Mouse (Mus musculus) lung, embryonic 14.5 days (tissue): ENCODE results near the gene Wnt6. TPM values are rescaled to one million over a fixed set of nuclear protein-coding genes. Genes with fewer than 3 reads are reported as not detected.
"Not testable (repeated sequence)": the region's sequence is repeated elsewhere in the genome, so short reads cannot be mapped to it uniquely, and the experiment has no call there.

Experiments
- ATAC-seq: fragments of 200-750 bp; cut with Nextera tagmentation; 2 replicates; pipeline ENCODE4 v1.8.0; 2017; ENCODE audit warnings: mild to moderate bottlenecking, moderate TSS enrichment, moderate library complexity; ENCODE audit not compliant: insufficient read depth
- DNase-seq: peaks from one replicate; pipeline ENCODE4 v3.0.0-alpha.2; 2015
- H3K27ac ChIP-seq: fragments of 300-500 bp; sonication (generic); 2 replicates; pipeline ENCODE4 v1.5.1; 2014; ENCODE audit warnings: low read depth, mild to moderate bottlenecking, moderate library complexity
- H3K27me3 ChIP-seq: fragments of 300-500 bp; sonication (generic); 2 replicates; pipeline ENCODE4 v1.6.1; 2014; ENCODE audit warnings: low read length, control low read depth; ENCODE audit not compliant: insufficient read depth
- H3K36me3 ChIP-seq: fragments of 300-500 bp; sonication (generic); 2 replicates; pipeline ENCODE4 v1.6.1; 2014; ENCODE audit warnings: control low read depth; ENCODE audit not compliant: insufficient read depth
- H3K4me1 ChIP-seq: fragments of 300-500 bp; sonication (generic); 2 replicates; pipeline ENCODE4 v1.6.1; 2014; ENCODE audit warnings: antibody characterized with exemption, control low read depth; ENCODE audit not compliant: insufficient read depth
- H3K4me2 ChIP-seq: fragments of 300-500 bp; sonication (generic); 2 replicates; pipeline ENCODE4 v1.6.1; 2014; ENCODE audit warnings: mild to moderate bottlenecking
- H3K4me3 ChIP-seq: fragments of 300-500 bp; sonication (generic); 2 replicates; pipeline ENCODE4 v1.5.1; 2014; ENCODE audit warnings: low read depth, low read length
- H3K9ac ChIP-seq: fragments of 300-500 bp; sonication (generic); 2 replicates; pipeline ENCODE4 v1.6.1; 2014
- H3K9me3 ChIP-seq: fragments of 300-500 bp; sonication (generic); 2 replicates; pipeline ENCODE4 v1.6.1; 2016; ENCODE audit warnings: low read depth, low read length, control low read depth
- CTCF ChIP-seq: IDR thresholded peaks from 2 replicates; pipeline ENCODE4 v1.5.1; 2016; ENCODE audit warnings: antibody characterized with exemption, low read depth
- WGBS: fragments of 180-500 bp; shearing (Covaris S2); extraction: QIAGEN DNeasy Blood & Tissue Kit; methylation state at CpG from one replicate; pipeline ENCODE4 v1.1.7; 2014; 5-methylcytosine and 5-hydroxymethylcytosine counted together
- polyA plus RNA-seq: library from polyadenylated mRNA; unstranded; fragments of >200 nt; fragmentation: Nextera tagmentation; extraction: Ambion mirVana; gene quantifications from 2 replicates; pipeline ENCODE4 v1.2.1, GENCODE M21; 2014

The Wnt6 gene
- polyA plus RNA-seq, 1 experiment from 2014 or later: 0.57 TPM

DNA sequence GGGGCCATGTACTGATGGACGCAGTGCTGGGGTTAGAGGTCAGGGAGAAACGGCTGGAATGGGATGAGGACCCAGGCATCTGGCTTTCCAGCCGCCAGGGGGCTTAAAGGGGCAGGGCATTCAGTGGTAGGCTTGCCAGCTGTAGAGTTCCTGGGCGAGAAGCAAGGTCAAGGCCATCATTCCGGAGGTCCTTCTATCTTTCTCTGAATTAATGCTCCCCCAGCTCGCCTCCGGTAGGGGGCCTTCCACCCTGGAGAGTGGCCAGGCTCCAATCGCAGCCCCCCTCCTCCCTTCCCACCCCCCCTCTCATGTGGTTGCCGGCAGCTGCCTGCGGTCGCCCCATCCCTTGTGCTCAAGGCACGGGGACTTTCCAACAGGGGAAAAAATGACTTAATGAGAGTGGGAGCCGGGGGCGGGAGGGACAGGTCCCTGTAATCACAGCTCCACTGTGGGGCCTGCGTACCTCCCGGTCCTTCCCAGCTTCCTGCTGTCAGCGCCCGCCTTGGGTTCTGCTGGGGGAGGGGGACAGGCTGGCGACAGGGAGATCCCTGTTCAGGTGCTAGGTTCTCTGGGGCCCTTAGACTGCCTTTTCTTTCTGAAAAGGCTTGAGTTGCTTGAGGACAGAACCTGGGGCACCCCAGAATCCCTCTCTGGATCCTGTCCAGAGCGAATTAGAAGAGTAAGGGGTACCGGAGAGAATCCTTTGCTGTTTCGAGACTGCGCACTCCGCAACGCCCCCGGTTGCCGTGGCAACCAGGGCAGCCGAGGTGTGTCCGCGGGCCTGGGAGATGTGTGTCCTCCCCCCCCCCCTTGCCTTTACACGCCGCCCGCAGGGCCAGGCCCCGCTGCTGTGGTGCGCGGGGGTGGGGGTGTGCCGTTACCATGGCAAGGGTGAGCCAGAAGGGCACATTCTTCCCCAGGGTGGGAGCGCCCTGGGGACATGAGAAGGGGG, 34.9 kb downstream of the Wnt6 start:
- Histone ChIP-seq H3K27me3 (peaks cover 78% of the 10 kb centered on the region), H3K4me3 (peak overlapping the region; percentile 25), H3K9me3 (no peaks in the 10 kb centered on the region), H3K27ac (no peak overlapping the region), H3K36me3 (no peaks in the 10 kb centered on the region), H3K4me1 (peaks cover 11% of the 10 kb centered on the region; the same call in 1 of the 2 replicates), H3K9ac (peak overlapping the region; percentile 26; the same call in 1 of the 2 replicates), H3K4me2 (peak overlapping the region; percentile 56)
- TF ChIP-seq CTCF: peak; percentile 53
- WGBS: 2% methylated on average over 38 of the region's 38 CpGs
- DNase-seq (peak; percentile 51), ATAC-seq (no peak)

DNA sequence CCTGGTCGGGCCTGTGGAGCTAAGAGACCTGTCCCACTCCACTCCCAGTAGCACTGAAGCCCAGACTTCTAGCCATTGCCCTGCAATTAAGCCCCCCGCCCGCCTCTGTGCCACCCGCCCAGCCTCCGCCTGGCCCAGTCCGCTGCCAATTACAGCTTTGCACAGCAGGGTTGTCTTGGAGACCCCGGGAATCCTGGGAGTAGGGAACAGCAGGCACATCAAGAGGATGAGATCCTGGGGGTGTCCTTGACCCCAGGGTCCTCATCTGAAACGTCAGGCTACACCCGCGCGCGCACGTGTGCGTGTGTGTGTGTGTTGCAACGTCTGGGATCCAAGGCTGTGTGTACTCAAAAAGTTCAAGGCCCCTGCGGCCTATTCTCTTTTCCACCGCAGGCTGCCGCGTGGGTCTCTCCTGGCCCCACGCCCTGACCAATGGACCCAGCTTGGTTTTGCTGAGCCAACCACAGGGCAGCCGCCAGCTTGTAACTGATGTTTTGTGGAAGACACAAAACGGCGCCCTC, 35.9 kb downstream of the Wnt6 start:
- Histone ChIP-seq H3K9me3 (no peaks in the 10 kb centered on the region), H3K4me2 (peak overlapping the region; percentile 56), H3K36me3 (no peaks in the 10 kb centered on the region), H3K4me1 (peaks cover 11% of the 10 kb centered on the region; the same call in 1 of the 2 replicates), H3K4me3 (no peak overlapping the region), H3K9ac (no peak overlapping the region), H3K27me3 (peaks cover 68% of the 10 kb centered on the region), H3K27ac (no peak overlapping the region)
- 6% methylated on average over 23 of the region's 23 CpGs for WGBS
- no peak for TF ChIP-seq CTCF
- ATAC-seq: peak; percentile 22
- DNase-seq: no peak

DNA sequence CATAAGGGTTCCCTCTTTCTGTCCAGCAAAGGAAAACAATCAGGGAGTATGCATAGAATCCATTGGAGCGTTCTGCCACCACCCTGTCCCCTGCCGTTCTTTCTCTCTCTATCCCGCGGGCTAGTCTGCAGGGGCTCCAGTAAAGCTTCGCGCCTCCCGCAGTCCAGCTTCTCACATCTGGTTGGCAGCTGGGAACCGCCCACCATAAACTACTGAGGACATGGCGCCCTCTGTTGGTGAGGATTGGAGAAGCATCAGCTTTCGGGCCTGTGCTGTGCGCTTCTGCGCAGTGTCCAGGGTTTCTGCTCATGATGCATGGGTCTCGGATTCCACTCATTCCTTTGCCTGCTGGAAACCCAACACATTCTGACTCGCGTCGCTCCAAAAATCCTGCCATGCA, 36.4 kb downstream of the Wnt6 start:
- no peaks in the 10 kb centered on the region for H3K36me3 ChIP-seq
- H3K4me1 ChIP-seq: peaks cover 11% of the 10 kb centered on the region; the same call in 1 of the 2 replicates
- H3K4me2 ChIP-seq: peak overlapping the region; percentile 56
- WGBS: under 1% methylated on average over 16 of the region's 16 CpGs
- no peak overlapping the region for H3K27ac ChIP-seq
- H3K9me3 ChIP-seq: no peaks in the 10 kb centered on the region
- peak; percentile 99 for DNase-seq
- 0 out of 2 replicates have a peak overlapping the region, but pooled peaks have one; percentile 9 for H3K4me3 ChIP-seq
- peak; percentile 97 for TF ChIP-seq CTCF
- H3K9ac ChIP-seq: no peak overlapping the region
- peak; percentile 87 for ATAC-seq
- peaks cover 63% of the 10 kb centered on the region for H3K27me3 ChIP-seq

DNA sequence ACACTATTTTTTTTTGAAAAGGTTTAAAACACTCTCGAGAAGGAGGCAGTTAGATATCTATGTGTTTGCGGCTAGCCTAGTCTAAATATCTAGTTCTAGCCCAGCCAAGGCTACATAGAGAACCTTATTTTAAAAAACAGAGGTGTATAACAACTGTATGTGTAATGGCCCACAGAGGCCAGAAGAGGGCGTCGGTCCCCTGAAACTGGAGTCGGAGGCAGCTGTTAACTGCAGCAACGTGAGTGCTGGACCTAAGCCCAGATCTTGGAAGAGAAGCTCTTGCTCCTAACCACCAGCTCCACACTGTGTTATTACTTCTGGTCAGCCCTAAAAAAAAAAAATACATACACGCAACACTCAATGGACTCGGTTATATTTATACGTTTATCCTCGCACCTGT, 37.3 kb downstream of the Wnt6 start:
- 44% methylated on average over 10 of the region's 10 CpGs for WGBS
- H3K9ac ChIP-seq: no peak overlapping the region
- peaks cover 54% of the 10 kb centered on the region for H3K27me3 ChIP-seq
- no peak overlapping the region for H3K4me3 ChIP-seq
- H3K27ac ChIP-seq: no peak overlapping the region
- DNase-seq (peak; percentile 52), ATAC-seq (no peak)
- no peak for TF ChIP-seq CTCF
- H3K4me2 ChIP-seq: no peak overlapping the region
- peaks cover 11% of the 10 kb centered on the region; the same call in 1 of the 2 replicates for H3K4me1 ChIP-seq
- H3K36me3 ChIP-seq: no peaks in the 10 kb centered on the region
- no peaks in the 10 kb centered on the region for H3K9me3 ChIP-seq

DNA sequence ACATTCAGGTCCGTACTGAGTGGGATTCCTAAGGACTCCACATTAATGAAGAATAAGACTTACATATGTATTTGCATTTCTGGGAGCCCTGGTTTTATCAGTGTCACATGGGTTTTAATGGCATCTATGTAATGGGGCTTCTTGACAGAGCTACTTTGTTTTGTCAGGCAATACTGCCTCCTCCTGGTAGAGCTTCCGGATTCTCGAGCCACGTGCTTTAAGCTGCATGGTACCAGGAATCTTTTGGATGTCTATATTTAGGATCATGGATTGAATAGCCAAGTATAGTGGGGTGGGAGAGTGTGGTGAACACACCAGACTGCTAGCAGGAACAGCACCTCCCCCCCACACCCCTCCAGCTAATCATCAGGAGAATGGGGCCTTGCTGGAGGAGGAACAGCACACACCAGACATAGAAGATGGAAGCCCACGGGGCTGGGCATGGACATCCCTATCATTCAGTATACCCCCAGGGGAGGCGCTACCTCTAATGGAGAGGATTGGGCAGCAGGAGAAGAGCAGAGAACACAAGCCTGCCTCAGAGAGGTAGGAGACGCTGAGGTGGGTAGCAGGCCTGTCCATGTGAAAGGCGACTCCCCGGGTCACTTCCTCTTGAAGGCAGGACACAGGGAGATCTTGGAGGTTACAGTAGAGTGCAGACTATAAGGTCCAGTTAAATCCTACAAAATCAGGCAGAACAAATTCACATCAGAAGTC, 43.4 kb downstream of the Wnt6 start:
- no peak for TF ChIP-seq CTCF
- DNase-seq (no peak), ATAC-seq (no peak)
- H3K27ac ChIP-seq: no peak overlapping the region
- 69% methylated on average over 9 of the region's 9 CpGs for WGBS
- H3K36me3 ChIP-seq: no peaks in the 10 kb centered on the region
- no peak overlapping the region for H3K9ac ChIP-seq
- no peaks in the 10 kb centered on the region for H3K9me3 ChIP-seq
- H3K27me3 ChIP-seq: 0 out of 2 replicates have a peak, but pooled peaks cover 3% of the 10 kb centered on the region
- no peaks in the 10 kb centered on the region for H3K4me1 ChIP-seq
- no peak overlapping the region for H3K4me2 ChIP-seq
- H3K4me3 ChIP-seq: no peak overlapping the region

DNA sequence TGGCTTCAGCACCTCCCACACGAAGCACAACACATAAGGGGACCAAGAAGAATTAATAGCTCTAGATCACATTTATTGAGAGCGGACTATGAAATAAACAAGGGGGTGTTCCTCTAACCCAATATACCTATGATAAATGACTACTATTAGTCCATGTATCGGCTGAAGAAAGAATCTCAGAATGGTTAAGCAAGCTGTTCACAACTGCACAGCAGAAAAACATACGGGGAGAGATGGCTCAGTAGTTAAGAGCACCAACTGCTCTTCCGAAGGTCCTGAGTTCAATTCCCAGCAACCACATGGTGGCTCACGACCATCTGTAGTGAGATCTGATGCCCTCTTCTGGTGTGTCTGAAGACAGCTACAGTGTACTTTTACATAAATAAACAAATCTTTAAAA, 44.3 kb downstream of the Wnt6 start:
- not testable (repeated sequence) for ATAC-seq, H3K9ac ChIP-seq, H3K9me3 ChIP-seq, H3K4me2 ChIP-seq, H3K36me3 ChIP-seq, H3K4me1 ChIP-seq, DNase-seq, H3K27ac ChIP-seq, H3K27me3 ChIP-seq, H3K4me3 ChIP-seq
- WGBS: 85% methylated on average over 6 of the region's 6 CpGs
